Mouse (Mus musculus): ENCODE data around the gene Kars. TPM values are rescaled to one million over a fixed set of nuclear protein-coding genes. Genes with fewer than 3 reads are reported as not detected.

Kars gene
- polyA plus RNA-seq, 1 experiment from 2014 or later, result 162 TPM

DNA sequence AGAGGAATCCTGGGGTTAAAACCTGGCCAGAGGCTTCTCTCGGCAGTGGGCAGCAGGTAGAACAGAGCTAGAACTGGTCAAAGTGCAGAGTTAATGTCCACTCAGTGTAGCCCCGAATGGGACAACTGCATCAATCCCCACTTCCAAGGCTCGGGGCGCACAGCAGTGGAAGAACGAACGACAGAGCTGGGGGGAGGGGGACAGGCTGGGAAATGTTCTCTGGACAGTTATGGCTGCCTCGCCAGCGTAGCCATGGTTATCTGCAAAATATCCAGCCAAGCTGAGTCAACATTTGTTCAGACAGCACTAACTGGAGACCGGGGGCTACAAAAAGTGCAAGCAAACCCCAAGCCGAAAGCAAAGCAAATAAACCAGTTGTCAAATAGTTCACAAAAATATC, 33.0 kb downstream of the Kars start:
- peaks cover 16% of the 10 kb centered on the region for H3K4me1 ChIP-seq
- no peaks in the 10 kb centered on the region for H3K27me3 ChIP-seq (replicated peaks)
- H3K4me3 ChIP-seq, result no peak overlapping the region
- peak overlapping the region; percentile 19 for H3K4me2 ChIP-seq
- H3K9ac ChIP-seq, result no peak overlapping the region
- peak; percentile 40 for ATAC-seq
- 0 out of 2 replicates have a peak, but pooled peaks cover 8% of the 10 kb centered on the region for H3K9me3 ChIP-seq (replicated peaks)
- peak overlapping the region; percentile 48; the same call in 1 of the 2 replicates for H3K27ac ChIP-seq
- 77% methylated on average over 10 of the region's 10 CpGs for WGBS (ENCODE audit: insufficient replicate concordance)
- H3K36me3 ChIP-seq, result peaks cover 86% of the 10 kb centered on the region

DNA sequence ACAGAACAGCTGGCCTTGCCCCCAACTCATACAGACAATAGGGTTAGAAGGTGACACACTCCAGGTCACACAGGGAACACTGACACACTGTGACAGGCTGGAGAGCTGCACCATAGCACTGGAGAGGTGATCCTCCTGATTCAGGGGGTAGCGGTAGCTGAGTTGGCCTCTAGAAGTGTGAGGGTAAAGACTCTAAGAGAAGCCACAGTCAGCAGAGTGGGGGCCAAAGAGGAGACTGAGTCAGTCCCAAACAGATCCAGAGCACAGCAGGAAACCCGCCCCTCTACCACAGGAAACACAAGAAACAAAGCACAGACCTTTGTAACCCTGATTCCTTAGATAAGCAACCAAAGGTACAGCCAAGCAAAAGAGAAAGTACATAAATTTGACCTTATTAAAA, 34.8 kb downstream of the Kars start:
- 0 out of 2 replicates have a peak, but pooled peaks have one; percentile 4 for ATAC-seq
- WGBS (ENCODE audit: insufficient replicate concordance), result 69% methylated on average over 2 of the region's 2 CpGs
- no peaks in the 10 kb centered on the region for H3K27me3 ChIP-seq (replicated peaks)
- peaks cover 87% of the 10 kb centered on the region for H3K36me3 ChIP-seq
- H3K4me2 ChIP-seq, result no peak overlapping the region
- H3K27ac ChIP-seq, result 0 out of 2 replicates have a peak overlapping the region, but pooled peaks have one; percentile 18
- peaks cover 12% of the 10 kb centered on the region for H3K4me1 ChIP-seq
- 0 out of 2 replicates have a peak, but pooled peaks cover 8% of the 10 kb centered on the region for H3K9me3 ChIP-seq (replicated peaks)
- H3K4me3 ChIP-seq, result no peak overlapping the region
- H3K9ac ChIP-seq, result no peak overlapping the region

DNA sequence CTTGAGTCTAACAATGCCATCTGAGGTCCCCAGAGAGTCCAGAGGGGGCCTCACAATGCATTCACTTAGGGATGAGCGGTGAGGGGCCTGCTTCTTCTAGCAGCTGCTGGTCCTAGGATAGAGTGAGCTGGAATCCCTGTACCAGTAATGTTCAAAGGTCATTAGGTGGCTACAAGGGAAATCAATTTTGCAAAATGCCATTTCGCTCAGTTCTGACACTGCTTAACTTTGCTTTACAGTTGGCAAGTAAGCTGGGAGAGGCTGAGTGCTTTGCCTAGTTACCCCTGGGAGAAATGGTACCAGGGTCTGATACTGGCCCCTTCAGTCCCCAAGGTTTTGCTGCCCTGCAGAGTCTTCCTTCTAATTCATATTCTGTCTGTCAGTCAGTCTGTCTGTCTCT, 35.4 kb downstream of the Kars start:
- ATAC-seq, result no peak
- no peak overlapping the region for H3K4me3 ChIP-seq
- peaks cover 85% of the 10 kb centered on the region for H3K36me3 ChIP-seq
- peaks cover 12% of the 10 kb centered on the region for H3K4me1 ChIP-seq
- no peak overlapping the region for H3K27ac ChIP-seq
- no peak overlapping the region for H3K4me2 ChIP-seq
- 83% methylated on average over 2 of the region's 2 CpGs for WGBS (ENCODE audit: insufficient replicate concordance)
- H3K9ac ChIP-seq, result no peak overlapping the region
- H3K27me3 ChIP-seq (replicated peaks), result no peaks in the 10 kb centered on the region
- H3K9me3 ChIP-seq (replicated peaks), result 0 out of 2 replicates have a peak, but pooled peaks cover 8% of the 10 kb centered on the region

DNA sequence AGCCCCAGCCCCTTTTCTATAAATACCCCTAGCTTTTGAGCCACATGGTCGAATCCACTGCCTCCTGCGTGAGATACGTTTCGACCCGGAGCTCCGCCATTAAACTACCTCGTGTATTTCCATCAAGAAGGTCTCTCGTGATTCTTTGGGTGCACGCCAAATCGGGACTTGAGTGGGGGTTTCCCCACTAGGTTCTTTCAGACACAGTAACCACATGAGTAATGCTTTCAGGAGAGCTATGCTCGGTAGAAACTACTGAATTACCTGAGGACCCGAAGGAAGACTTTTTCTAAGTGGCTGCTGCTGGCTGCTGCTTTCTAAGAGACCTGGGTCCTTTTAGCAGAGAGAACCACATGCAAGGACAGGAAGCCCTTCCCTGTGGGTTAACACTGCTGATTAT, 37.0 kb downstream of the Kars start:
- WGBS (ENCODE audit: insufficient replicate concordance), result 90% methylated on average over 12 of the region's 12 CpGs
- Histone ChIP-seq H3K4me2 (no peak overlapping the region), H3K9me3 (replicated peaks) (0 out of 2 replicates have a peak, but pooled peaks cover 8% of the 10 kb centered on the region), H3K4me3 (no peak overlapping the region), H3K27me3 (replicated peaks) (no peaks in the 10 kb centered on the region), H3K4me1 (peaks cover 12% of the 10 kb centered on the region), H3K9ac (no peak overlapping the region), H3K27ac (no peak overlapping the region), H3K36me3 (peaks cover 78% of the 10 kb centered on the region)
- no peak for ATAC-seq

DNA sequence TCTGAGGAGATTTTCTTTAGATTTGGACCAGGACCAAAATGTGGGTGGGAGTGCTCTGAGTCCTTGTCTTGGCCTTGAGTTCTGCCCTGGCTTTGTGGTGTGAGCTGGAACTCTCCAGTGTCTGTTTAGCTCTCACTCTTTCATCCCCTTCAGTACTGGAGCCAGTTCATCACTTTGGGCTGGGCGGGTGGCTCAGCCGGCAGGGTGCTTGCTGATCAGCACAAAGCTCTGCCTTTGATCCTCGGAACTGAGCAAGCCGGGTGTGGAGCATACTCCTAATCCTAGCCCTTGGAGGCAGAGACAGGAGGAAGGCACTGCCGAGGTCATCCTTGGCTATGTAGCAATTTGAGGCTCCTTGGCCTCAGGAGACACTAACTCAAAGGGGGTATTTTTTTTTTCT, 42.1 kb downstream of the Kars start:
- 73% methylated on average over 5 of the region's 5 CpGs for WGBS (ENCODE audit: insufficient replicate concordance)
- H3K9ac ChIP-seq, result no peak overlapping the region
- H3K36me3 ChIP-seq, result peaks cover 47% of the 10 kb centered on the region
- H3K4me1 ChIP-seq, result peaks cover 8% of the 10 kb centered on the region
- ATAC-seq, result no peak
- no peaks in the 10 kb centered on the region for H3K27me3 ChIP-seq (replicated peaks)
- no peak overlapping the region for H3K4me3 ChIP-seq
- no peak overlapping the region for H3K4me2 ChIP-seq
- 0 out of 2 replicates have a peak, but pooled peaks cover 5% of the 10 kb centered on the region for H3K9me3 ChIP-seq (replicated peaks)
- H3K27ac ChIP-seq, result no peak overlapping the region

DNA sequence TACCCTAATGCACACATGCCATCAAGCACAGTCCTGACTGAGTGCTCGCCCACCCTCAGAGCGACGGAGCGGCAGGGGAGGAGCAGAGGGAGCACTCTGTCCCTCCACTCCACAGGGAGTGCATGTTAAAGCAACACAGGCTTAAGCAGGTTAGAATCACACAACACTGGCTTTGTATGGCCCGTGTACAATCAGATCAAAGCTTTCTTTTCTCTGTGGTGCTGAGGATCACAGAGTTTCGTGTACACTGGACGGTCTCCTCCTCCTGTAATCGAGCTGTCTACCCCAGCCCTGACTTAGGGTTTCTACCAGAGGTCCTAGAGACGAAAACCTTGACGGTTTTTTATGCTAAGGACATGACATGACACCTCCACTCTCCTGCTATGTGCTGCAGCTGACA, 42.6 kb downstream of the Kars start:
- Histone ChIP-seq H3K4me1 (peaks cover 8% of the 10 kb centered on the region), H3K4me2 (no peak overlapping the region), H3K36me3 (peaks cover 42% of the 10 kb centered on the region), H3K9ac (no peak overlapping the region), H3K4me3 (no peak overlapping the region), H3K27ac (no peak overlapping the region), H3K9me3 (replicated peaks) (0 out of 2 replicates have a peak, but pooled peaks cover 2% of the 10 kb centered on the region), H3K27me3 (replicated peaks) (no peaks in the 10 kb centered on the region)
- WGBS (ENCODE audit: insufficient replicate concordance), result 83% methylated on average over 10 of the region's 10 CpGs
- ATAC-seq, result no peak

DNA sequence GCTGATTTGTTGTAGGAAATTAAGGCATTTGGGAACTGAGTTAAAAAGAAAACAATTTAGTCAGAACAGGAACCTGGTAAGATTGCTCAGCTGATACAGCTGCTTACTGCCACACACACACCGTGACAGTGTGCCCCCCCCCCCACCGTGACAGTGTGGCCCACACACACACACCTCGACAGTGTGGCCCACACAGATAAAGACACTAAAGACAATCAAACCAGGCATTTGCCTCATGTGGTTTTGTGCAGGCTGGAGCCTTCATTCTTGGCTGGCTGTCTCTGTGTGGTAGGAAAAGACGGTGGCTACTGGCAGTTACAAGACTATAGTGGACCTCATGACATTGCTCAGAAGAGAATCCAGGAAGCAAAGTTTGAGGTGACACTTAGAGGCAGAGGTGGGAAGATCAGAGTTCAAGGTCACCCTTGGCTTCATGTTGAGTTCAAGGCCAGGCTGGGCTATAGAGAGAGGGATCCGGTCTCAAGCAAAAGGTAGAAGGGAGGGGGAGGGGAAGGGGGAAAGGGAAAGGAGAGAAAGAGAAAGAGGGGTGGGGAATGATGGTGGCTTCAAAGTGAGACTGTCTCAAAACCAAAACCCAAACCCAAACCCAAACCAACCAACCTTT, 43.8 kb downstream of the Kars start:
- Histone ChIP-seq H3K4me2 (no peak overlapping the region), H3K9me3 (replicated peaks) (no peaks in the 10 kb centered on the region), H3K27ac (peak overlapping the region; percentile 43; the same call in 1 of the 2 replicates), H3K4me3 (no peak overlapping the region), H3K4me1 (peaks cover 8% of the 10 kb centered on the region), H3K27me3 (replicated peaks) (no peaks in the 10 kb centered on the region), H3K9ac (no peak overlapping the region), H3K36me3 (peaks cover 34% of the 10 kb centered on the region)
- 33% methylated on average over 5 of the region's 5 CpGs for whole genome bisulfite sequencing (ENCODE audit: insufficient replicate concordance)
- peak; percentile 68 for ATAC-seq

DNA sequence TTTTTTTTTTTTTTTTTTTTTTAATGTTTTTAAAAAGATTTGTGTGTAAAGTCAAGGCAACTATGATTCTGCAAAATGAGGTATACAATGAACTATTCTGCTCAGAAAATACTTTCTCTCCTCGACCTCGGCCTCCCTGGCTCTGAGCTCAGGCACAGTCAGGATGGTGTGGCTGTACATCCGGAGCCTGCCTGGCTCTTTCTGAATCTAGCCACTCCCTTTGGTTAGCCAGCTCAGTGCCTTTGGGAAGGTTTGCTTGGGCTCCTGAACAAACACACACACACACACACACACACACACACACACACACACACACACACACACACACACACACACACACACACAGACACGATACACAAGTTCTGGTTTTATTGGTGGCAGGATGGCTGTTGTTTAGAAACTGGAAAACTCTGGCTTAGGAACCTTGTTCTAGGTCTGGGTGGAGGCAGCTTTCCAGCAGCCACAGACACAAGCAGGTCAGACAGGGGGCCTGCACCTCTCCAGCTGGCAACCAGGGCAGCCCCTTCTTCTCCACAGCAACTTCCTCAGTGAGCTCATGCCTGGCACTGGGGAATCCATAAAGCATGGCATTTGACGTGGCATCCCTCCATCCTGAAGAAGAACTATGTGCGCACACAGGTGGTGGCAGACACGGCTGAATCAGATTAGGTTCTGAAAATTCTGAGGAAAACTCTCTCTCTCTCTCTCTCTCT, 46.1 kb downstream of the Kars start:
- no peak overlapping the region for H3K4me3 ChIP-seq
- no peak for ATAC-seq

DNA sequence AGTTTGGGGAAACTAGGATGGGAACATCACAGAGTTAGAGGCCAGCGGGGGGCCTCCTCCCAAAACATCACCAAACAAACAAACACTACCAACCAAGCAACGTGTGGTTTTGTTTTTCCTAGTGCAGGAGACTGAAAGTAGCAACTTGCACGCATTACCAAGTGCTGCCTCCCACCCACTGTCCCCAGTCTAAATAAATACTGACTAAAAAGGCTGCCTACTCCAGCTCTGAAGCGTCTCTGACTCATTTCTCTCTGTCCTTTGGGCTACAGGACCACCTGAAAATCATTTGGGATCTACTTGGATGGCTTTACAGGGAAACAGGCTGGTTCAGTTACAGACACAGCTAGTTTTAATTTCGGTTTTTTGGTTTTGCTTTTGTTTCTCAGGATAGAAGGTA, 46.8 kb downstream of the Kars start:
- ATAC-seq, result no peak
- no peak overlapping the region for H3K4me2 ChIP-seq
- peaks cover 8% of the 10 kb centered on the region for H3K4me1 ChIP-seq
- H3K9me3 ChIP-seq (replicated peaks), result no peaks in the 10 kb centered on the region
- H3K36me3 ChIP-seq, result peaks cover 19% of the 10 kb centered on the region; the same call in 1 of the 2 replicates
- no peak overlapping the region for H3K4me3 ChIP-seq
- H3K27me3 ChIP-seq (replicated peaks), result no peaks in the 10 kb centered on the region
- H3K9ac ChIP-seq, result no peak overlapping the region
- H3K27ac ChIP-seq, result no peak overlapping the region
- WGBS (ENCODE audit: insufficient replicate concordance), result 55% methylated on average over 5 of the region's 5 CpGs

More for the DNA sequence above, 46.1 kb downstream of the Kars start:
- H3K9me3 ChIP-seq (replicated peaks), result no peaks in the 10 kb centered on the region
- no peak overlapping the region for H3K9ac ChIP-seq
- no peaks in the 10 kb centered on the region for H3K27me3 ChIP-seq (replicated peaks)
- 0 out of 2 replicates have a peak, but pooled peaks cover 19% of the 10 kb centered on the region for H3K36me3 ChIP-seq
- H3K27ac ChIP-seq, result no peak overlapping the region
- 76% methylated on average over 7 of the region's 7 CpGs for WGBS (ENCODE audit: insufficient replicate concordance)
- no peak overlapping the region for H3K4me2 ChIP-seq
- peaks cover 8% of the 10 kb centered on the region for H3K4me1 ChIP-seq

DNA sequence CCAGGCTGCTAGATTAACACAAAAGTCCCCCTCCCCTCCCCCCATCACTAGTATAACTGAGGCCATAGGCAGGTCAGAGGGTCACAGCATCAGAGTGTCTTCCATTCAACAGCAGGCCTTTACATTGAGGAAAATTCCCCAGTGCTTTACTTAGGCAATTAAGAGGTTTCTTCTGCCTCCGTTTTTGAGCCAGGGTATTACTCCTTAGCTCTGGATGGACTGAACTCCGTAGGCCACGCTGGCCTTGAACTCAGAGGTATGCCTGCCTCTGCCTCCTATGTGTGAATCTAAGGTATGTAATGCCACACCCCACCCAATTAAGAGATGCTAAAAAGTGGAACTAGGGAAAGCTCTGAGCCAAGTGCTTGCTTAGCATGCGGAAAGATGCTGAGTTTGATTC, 47.6 kb downstream of the Kars start:
- peaks cover 8% of the 10 kb centered on the region for H3K4me1 ChIP-seq
- 80% methylated on average over 4 of the region's 4 CpGs for WGBS (ENCODE audit: insufficient replicate concordance)
- no peak for ATAC-seq

DNA sequence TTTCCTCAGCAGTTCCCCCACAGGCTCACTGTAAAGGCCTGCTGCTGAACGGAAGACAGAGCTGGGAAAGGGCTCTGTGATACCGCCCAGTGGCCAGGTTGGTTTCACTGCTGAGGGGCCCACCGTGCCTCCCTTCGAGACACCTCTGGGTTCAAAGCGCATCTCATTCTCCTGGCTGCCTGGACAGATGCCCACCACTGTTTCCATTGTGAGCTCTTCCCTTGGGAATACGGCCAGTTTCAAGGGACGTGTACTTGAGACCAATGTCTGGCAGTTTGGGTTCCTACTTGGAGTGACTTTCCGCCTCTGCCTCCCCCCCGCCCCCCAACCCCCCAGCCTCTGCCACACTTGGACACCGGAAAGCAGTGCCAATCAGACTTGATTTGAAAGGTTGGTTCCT, 48.0 kb downstream of the Kars start:
- H3K9me3 ChIP-seq (replicated peaks), result no peaks in the 10 kb centered on the region
- 78% methylated on average over 10 of the region's 10 CpGs for WGBS (ENCODE audit: insufficient replicate concordance)
- ATAC-seq, result no peak

More for the DNA sequence above, 47.6 kb downstream of the Kars start:
- no peak overlapping the region for H3K4me2 ChIP-seq
- no peak overlapping the region for H3K9ac ChIP-seq
- H3K27ac ChIP-seq, result no peak overlapping the region
- no peaks in the 10 kb centered on the region for H3K27me3 ChIP-seq (replicated peaks)
- H3K4me3 ChIP-seq, result no peak overlapping the region
- no peaks in the 10 kb centered on the region for H3K9me3 ChIP-seq (replicated peaks)
- H3K36me3 ChIP-seq, result peaks cover 24% of the 10 kb centered on the region; the same call in 1 of the 2 replicates

DNA sequence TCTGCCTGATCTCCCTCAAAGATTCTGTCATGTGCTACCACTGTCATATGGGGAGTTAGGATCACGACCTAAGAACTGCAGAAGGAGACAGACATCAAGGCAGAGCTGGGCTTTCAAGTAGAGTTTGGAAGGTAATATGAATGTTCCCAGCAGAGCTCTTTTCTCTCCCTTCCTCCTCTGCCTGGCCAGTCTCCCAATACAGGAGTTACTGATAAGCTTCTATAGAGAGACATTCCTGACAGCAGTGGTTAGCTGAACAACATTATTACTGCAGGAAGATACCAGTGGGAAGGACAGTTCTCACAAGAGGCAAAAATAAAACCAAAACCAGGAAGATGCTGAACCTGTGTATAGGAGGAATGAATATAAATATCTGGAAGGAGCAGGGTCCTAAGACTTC, 48.5 kb downstream of the Kars start:
- H3K36me3 ChIP-seq, result peaks cover 20% of the 10 kb centered on the region; the same call in 1 of the 2 replicates
- peaks cover 5% of the 10 kb centered on the region for H3K4me1 ChIP-seq
- no peak for ATAC-seq
- no peak overlapping the region for H3K4me3 ChIP-seq
- H3K9me3 ChIP-seq (replicated peaks), result no peaks in the 10 kb centered on the region
- no peaks in the 10 kb centered on the region for H3K27me3 ChIP-seq (replicated peaks)
- no peak overlapping the region for H3K27ac ChIP-seq
- no peak overlapping the region for H3K4me2 ChIP-seq
- no peak overlapping the region for H3K9ac ChIP-seq
- WGBS (ENCODE audit: insufficient replicate concordance), result 55% methylated on average over 1 of the region's 1 CpGs

More for the DNA sequence above, 48.0 kb downstream of the Kars start:
- Histone ChIP-seq H3K4me2 (no peak overlapping the region), H3K9ac (no peak overlapping the region), H3K27me3 (replicated peaks) (no peaks in the 10 kb centered on the region), H3K36me3 (peaks cover 21% of the 10 kb centered on the region; the same call in 1 of the 2 replicates), H3K4me3 (no peak overlapping the region), H3K27ac (no peak overlapping the region), H3K4me1 (peaks cover 8% of the 10 kb centered on the region)
